Mouse (Mus musculus) E14TG2a.4 (cell line): ENCODE measurements at regions not wholly inside any gene's neighbourhood (a gene's known extent, or its start where the extent isn't known, plus 50 kb on each side); places are given as distances from the start of the nearest gene placed in this dataset.

Experiments
- H3K27me3 ChIP-seq: 2 replicates; pipeline ENCODE4 v1.6.1; 2014; ENCODE audit warnings: low read length, control low read depth; ENCODE audit not compliant: insufficient read depth
- H3K36me3 ChIP-seq: 2 replicates; pipeline ENCODE4 v1.6.1; 2014; ENCODE audit warnings: low read length, control low read depth; ENCODE audit not compliant: insufficient read depth
- H3K4me1 ChIP-seq: replicated peaks from 2 replicates; pipeline ENCODE4 v1.6.1; 2014; ENCODE audit warnings: low read depth, low read length, control low read depth
- H3K4me3 ChIP-seq: replicated peaks from 2 replicates; pipeline ENCODE4 v1.5.1; 2014; ENCODE audit warnings: mild to moderate bottlenecking, low read length
- H3K9me3 ChIP-seq: 2 replicates; pipeline ENCODE4 v1.6.1; 2014; ENCODE audit warnings: low read length, control low read depth
- CTCF ChIP-seq: conservative IDR thresholded peaks from 2 replicates; pipeline ENCODE4 v1.5.1; 2014; ENCODE audit warnings: low read length
- NANOG ChIP-seq: IDR thresholded peaks from 2 replicates; pipeline ENCODE4 v1.6.1; 2014; ENCODE audit warnings: borderline replicate concordance, low read length, mixed read lengths
- POU5F1 ChIP-seq: IDR thresholded peaks from 2 replicates; pipeline ENCODE4 v1.6.1; 2014; ENCODE audit warnings: low read length, borderline replicate concordance

GRCm38 (mm10) chr10:56822158-56822557, 445.0 kb downstream of the Gja1 start:
- Histone ChIP-seq H3K27me3 (no peaks in the 10 kb centered on the region), H3K36me3 (no peaks in the 10 kb centered on the region), H3K4me1 (no peaks in the 10 kb centered on the region), H3K9me3 (no peaks in the 10 kb centered on the region), H3K4me3 (no peak overlapping the region)
- TF ChIP-seq POU5F1 (no peak), CTCF (no peak), NANOG (no peak)

- Histone ChIP-seq H3K36me3 (no peaks in the 10 kb centered on the region), H3K4me1 (no peaks in the 10 kb centered on the region), H3K9me3 (no peaks in the 10 kb centered on the region), H3K27me3 (no peaks in the 10 kb centered on the region), H3K4me3 (no peak overlapping the region)
- TF ChIP-seq CTCF (no peak), NANOG (no peak), POU5F1 (no peak)
Observed at GRCm38 (mm10) chr10:56831331-56831730, 454.2 kb downstream of the Gja1 start.

GRCm38 (mm10) chr10:56831966-56832365, 454.8 kb downstream of the Gja1 start:
- no peak for TF ChIP-seq NANOG
- TF ChIP-seq POU5F1: no peak
- TF ChIP-seq CTCF: no peak
- Histone ChIP-seq H3K27me3 (no peaks in the 10 kb centered on the region), H3K4me3 (no peak overlapping the region), H3K36me3 (no peaks in the 10 kb centered on the region), H3K9me3 (no peaks in the 10 kb centered on the region), H3K4me1 (no peaks in the 10 kb centered on the region)

- Histone ChIP-seq H3K27me3 (no peaks in the 10 kb centered on the region), H3K4me1 (no peaks in the 10 kb centered on the region), H3K4me3 (no peak overlapping the region), H3K36me3 (no peaks in the 10 kb centered on the region), H3K9me3 (no peaks in the 10 kb centered on the region)
- TF ChIP-seq NANOG: no peak
- TF ChIP-seq CTCF: no peak
- TF ChIP-seq POU5F1: no peak
Observed at GRCm38 (mm10) chr10:56836130-56836529, 459.0 kb downstream of the Gja1 start.

GRCm38 (mm10) chr10:56839006-56839495, 461.9 kb downstream of the Gja1 start:
- TF ChIP-seq NANOG (no peak), CTCF (no peak), POU5F1 (no peak)

GRCm38 (mm10) chr10:56839545-56839944, 462.4 kb downstream of the Gja1 start:
- no peaks in the 10 kb centered on the region for H3K4me1 ChIP-seq
- no peaks in the 10 kb centered on the region for H3K36me3 ChIP-seq
- no peaks in the 10 kb centered on the region for H3K9me3 ChIP-seq
- no peaks in the 10 kb centered on the region for H3K27me3 ChIP-seq
- H3K4me3 ChIP-seq: no peak overlapping the region
- TF ChIP-seq CTCF (no peak), POU5F1 (no peak), NANOG (no peak)

More at GRCm38 (mm10) chr10:56839006-56839495, 461.9 kb downstream of the Gja1 start:
- H3K36me3 ChIP-seq: no peaks in the 10 kb centered on the region
- no peaks in the 10 kb centered on the region for H3K9me3 ChIP-seq
- H3K27me3 ChIP-seq: no peaks in the 10 kb centered on the region
- no peak overlapping the region for H3K4me3 ChIP-seq
- no peaks in the 10 kb centered on the region for H3K4me1 ChIP-seq

GRCm38 (mm10) chr10:56840732-56841131, 463.6 kb downstream of the Gja1 start:
- no peaks in the 10 kb centered on the region for H3K4me1 ChIP-seq
- TF ChIP-seq POU5F1 (no peak), CTCF (peak; percentile 51), NANOG (no peak)
- H3K9me3 ChIP-seq: no peaks in the 10 kb centered on the region
- no peak overlapping the region for H3K4me3 ChIP-seq
- no peaks in the 10 kb centered on the region for H3K36me3 ChIP-seq
- H3K27me3 ChIP-seq: no peaks in the 10 kb centered on the region

- no peak overlapping the region for H3K4me3 ChIP-seq
- no peak for TF ChIP-seq CTCF
- no peak for TF ChIP-seq NANOG
- TF ChIP-seq POU5F1: no peak
- H3K4me1 ChIP-seq: no peaks in the 10 kb centered on the region
- H3K27me3 ChIP-seq: no peaks in the 10 kb centered on the region
- H3K36me3 ChIP-seq: no peaks in the 10 kb centered on the region
- no peaks in the 10 kb centered on the region for H3K9me3 ChIP-seq
Observed at GRCm38 (mm10) chr10:56841486-56841885, 464.4 kb downstream of the Gja1 start.

GRCm38 (mm10) chr10:56841973-56842372, 464.8 kb downstream of the Gja1 start:
- Histone ChIP-seq H3K27me3 (no peaks in the 10 kb centered on the region), H3K4me3 (no peak overlapping the region), H3K4me1 (no peaks in the 10 kb centered on the region), H3K9me3 (no peaks in the 10 kb centered on the region), H3K36me3 (no peaks in the 10 kb centered on the region)
- TF ChIP-seq NANOG (no peak), POU5F1 (no peak), CTCF (no peak)

GRCm38 (mm10) chr10:56852484-56852883, 475.4 kb downstream of the Gja1 start:
- no peaks in the 10 kb centered on the region for H3K9me3 ChIP-seq
- TF ChIP-seq NANOG: no peak
- no peak for TF ChIP-seq CTCF
- TF ChIP-seq POU5F1: no peak

More at GRCm38 (mm10) chr10:56852484-56852883, 475.4 kb downstream of the Gja1 start:
- Histone ChIP-seq H3K4me3 (no peak overlapping the region), H3K27me3 (no peaks in the 10 kb centered on the region), H3K36me3 (no peaks in the 10 kb centered on the region), H3K4me1 (no peaks in the 10 kb centered on the region)
